Mouse (Mus musculus): Measurements from ENCODE around the gene 1700037H04Rik.
A peak's percentile ranks its signal among the peaks of the same experiment; 100 is the strongest.

Gene 1700037H04Rik

DNA sequence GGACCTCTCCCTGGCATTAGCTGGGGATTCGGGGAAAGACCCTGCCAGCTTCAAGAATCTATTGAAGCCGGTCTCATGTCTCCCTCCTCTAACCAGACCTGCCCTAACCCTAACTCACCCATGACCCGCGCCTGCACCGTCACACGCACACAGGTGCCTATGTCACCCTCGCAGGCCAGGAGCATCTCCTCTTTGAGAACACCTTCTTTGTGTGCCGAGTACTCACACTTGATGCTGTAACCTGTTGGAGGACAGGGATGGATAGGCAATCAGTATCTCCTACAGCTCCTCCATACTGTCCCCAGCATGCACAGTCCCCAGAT, 12.9 kb downstream of the 1700037H04Rik start:
- DNase-seq (ENCODE audit: extremely low spot score, low spot score): no peak

DNA sequence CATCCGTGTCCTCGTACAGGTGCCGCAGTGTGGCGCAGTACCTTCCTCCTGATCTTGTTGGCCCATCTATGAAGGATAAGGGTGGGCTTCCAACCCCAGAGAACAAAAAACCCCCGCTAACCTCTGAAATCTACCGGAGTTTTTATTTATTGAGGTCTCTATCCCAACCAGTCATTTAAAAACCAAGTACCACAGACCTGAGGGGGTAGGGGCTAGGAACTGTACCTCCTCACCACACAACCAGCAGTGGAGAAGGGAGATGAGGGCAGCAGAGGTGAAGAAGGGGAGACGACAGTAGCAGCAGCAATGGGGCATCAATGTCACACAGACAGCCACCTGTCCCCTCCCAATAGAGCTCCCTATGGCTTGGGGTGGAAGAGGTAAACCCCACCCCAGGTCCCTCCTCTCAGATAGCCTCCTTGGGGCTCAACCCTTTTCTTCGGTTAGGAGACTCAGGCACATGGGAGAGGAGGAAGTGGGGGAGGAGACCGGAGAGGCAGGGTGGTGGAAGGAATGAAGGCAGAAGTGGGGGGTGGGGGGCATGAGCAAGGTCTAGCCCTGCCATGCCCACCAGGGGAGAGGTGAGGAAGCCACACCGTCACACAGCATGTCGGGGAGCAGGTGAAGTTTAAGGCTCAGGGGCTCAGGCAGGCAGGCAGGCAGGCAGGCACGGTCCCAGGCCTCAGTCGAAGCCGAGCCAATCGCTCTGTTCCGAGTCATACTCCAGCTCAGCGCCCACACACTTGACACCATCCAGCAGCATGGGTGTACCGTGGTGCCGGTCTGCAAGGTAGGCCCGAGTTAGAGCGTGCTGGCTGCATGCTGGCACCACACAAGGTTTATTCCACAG, 13.5 kb downstream of the 1700037H04Rik start:
- DNase-seq (ENCODE audit: extremely low spot score, low spot score): no peak

DNA sequence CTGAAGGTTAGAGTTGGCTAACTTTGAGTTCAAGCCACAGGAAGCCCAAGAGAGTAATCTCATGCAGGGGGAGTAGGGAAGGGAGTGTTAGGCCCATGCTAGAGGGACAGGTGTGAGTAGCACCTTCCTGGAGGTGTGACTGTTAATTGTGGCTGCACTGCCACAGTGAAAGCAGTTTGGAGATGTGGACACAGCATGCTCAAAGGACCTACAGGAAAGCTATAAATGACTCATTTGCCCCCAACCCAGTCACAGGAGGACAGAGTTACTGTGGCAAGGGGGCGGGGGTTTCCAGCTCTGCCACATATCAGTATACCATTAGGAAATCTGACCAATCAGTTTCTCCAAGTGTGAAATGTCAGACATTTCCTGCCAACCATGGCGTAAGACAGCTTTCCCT, 14.3 kb downstream of the 1700037H04Rik start:
- DNase-seq (ENCODE audit: extremely low spot score, low spot score): no peak

DNA sequence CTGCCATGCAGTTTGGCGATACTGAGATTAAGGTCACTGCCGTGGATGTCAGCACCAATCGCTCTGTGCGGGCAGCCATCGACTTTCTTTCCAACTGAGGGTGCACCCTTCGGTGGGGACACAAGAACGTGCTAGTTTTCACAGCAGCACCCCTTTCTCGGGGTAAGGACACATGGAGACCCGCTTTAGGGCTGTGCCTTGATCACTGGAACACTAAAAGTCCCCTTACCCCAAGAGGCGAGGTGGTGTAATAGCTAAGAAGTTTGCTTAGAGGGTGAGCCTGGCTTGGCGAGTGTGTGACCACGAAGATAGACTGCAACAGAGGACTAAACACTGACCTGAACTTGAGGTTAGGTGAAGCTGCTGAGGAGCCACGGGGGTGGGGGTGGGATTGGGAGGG, 14.8 kb downstream of the 1700037H04Rik start:
- no peak for DNase-seq (ENCODE audit: extremely low spot score, low spot score)

DNA sequence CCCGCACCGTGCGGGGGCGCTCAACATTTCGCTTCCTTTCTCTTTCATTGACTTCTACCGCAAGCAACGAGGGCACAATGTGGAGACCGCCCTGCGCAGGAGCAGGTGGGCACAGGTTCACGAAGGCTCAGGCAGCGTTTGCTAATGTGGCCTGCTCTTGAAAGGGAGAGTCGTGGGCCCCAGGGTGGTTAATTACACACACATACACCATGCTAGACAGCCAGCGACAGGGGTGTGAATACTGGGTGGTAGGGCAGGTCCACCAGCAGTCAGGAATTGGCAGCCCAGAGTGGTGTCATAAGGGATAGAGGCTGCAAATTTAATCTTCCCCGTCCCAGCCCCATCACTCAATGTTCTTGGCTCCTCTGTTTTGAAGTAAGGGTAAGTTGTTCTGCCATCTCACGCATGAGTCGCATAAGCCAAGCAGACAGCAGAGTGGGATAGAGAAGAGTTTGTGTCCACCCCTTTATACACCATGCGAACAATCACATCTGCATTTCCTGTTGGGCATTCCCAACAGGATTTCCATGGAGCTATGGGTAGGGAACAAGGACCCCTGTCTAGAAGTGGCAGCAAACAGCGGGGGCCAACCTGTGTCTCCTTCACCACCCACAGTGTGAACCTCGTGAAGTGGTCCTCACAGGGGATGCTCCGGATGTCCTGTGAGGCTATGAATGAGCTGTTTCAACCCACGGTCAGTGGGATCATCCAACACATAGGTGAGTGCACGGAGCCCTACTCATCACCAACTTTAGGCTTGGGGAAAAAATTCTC, 16.7 kb downstream of the 1700037H04Rik start:
- no peak for DNase-seq (ENCODE audit: extremely low spot score, low spot score)

DNA sequence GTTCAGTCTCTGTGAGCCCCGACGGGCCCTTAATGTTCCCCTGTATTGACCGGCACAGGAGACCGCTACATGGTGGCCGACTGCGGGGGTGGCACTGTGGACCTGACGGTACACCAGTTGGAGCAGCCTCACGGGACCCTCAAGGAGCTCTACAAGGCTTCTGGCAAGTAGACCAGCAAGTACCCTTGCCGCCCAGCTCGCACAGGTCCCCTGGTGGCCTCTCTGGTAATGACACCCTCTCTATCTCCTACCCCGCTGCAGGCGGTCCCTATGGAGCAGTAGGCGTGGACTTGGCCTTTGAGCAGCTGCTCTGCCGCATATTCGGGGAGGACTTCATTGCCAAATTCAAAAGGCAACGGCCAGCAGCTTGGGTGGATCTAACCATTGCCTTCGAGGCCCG, 17.3 kb downstream of the 1700037H04Rik start:
- DNase-seq (ENCODE audit: extremely low spot score, low spot score): peak; percentile 78

DNA sequence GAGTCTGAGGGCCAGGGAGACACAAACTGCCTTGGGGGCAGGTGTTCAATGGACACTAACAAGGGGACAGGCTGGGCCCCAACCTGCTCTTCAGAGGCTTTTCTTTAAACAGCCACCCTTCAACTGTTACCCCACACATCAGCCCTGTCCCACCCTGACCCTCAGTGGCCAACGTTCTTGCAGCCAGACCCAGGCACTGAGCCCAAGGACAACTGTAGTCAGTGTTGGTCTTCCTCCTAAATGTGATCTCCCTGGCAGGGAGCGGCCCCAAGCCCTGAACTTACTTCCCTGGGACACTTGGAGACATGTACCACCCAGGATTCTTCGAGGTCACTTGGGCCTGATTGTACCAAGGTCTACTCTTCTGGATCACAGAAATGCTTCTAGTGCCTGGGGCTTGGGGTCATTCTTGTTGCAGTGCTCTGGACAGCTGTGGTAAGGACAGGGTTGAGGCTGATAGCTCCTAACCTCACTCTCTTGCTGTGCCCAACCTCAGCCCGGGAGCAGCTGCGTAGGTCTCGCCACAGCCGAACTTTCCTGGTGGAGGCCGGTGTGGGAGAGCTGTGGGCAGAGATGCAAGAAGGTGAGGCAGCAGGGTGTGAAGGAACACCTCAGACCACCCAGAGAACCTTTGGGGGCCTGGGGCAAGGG, 18.4 kb downstream of the 1700037H04Rik start:
- no peak for DNase-seq (ENCODE audit: extremely low spot score, low spot score)

DNA sequence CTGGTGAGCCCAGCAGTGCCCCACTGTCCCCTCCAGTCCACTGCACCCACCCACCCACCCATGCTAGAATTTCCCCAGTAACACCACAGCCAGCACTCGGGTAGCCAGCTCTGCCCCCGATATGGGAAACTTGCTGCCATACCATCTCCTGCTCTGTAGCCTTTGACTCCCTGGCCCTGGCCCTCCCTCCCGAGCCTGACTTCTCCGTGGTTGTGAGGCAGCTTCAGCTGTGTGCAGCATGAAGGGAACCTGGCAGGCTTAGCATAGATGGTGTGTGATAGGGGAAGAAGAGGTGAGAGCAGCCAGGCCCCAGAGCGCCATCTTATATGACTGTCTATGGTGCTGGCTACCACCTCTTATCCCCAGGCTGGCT, 19.4 kb downstream of the 1700037H04Rik start:
- no peak for DNase-seq (ENCODE audit: extremely low spot score, low spot score)

DNA sequence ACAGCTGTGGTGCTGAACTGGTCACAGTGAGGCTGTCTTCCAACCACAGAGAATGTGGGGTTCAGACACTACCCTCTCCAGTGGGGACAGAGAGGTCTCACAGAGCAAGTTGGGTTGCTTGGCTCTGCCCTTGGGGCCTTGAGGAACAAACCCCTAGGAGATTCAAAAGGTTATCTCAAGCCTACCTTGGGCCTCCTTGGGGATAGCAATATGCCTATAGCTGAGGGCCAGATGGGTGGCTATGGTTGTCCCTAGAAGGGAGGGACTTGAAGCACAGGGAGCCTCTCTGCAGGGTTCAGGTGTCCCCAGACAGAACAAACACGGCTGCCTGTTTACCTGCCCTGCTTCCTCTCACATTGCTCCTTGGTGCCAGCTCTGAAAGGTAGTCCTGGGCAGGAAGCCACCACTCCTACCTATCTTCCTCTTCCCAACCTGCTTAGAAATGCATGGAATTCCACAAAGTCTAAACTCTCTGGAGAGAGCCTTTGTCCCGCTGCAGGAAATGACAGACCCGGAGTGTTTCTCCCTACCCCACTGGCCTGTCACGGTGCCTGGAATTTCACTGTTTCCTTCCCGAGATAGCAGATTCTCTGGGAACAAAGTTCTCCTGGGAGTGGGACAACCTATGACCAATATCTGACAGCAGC, 19.9 kb downstream of the 1700037H04Rik start:
- no peak for DNase-seq (ENCODE audit: extremely low spot score, low spot score)

DNA sequence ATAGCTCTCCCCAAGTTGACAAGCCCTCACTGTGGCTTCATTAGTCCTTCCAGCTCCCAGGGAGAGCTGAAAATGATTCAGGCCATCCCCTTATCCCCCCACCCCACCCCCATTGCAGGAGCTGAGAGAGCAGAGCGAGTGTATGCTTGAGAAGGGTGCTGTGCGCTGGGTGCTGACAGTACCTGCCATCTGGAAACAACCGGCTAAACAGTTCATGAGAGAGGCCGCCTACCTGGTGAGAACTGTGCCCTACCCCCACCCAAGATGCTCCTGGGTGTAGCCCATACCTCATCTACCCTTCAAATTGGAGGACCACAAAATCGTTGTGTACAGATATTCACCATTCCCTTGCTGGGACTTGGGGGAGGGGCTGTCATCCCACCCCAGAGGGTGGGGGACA, 20.6 kb downstream of the 1700037H04Rik start:
- DNase-seq (ENCODE audit: extremely low spot score, low spot score): no peak

DNA sequence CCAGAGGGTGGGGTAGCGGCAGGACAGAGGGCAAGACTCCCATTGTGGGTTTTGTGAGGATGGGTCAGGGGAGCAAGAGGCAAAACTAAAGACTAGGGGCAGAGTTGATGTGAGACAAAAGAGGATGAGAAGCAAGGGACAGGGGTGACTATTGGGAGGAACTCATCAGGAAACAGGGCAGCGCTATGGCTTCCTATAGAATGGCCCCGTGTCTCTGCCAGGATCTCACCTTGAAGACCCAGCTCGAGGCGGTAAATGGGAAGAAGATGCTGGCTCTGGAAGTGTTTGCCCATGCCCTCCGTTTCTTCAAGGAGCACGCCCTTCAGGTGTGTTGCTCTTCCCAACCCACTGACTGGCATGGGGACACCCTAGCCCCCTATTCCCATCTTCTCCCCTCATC, 21.1 kb downstream of the 1700037H04Rik start:
- no peak for DNase-seq (ENCODE audit: extremely low spot score, low spot score)

DNA sequence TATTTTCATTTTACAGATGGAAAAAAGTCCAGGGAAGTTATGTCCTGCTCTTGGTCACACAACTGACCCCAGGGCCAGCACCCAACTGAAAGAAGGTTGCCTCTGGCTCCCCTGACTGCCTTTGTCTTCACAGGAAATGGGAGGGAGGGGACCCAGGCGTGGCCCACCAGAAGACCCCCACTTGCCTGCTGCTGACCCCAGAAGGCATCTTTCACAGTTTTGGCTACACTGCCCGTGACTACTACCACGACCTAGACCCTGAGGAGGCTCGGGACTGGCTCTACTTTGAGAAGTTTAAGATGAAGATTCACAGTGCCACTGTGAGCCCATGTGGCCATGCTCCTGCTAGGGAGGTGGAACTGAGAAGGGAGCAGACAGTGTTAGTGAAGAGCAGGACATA, 21.6 kb downstream of the 1700037H04Rik start:
- no peak for DNase-seq (ENCODE audit: extremely low spot score, low spot score)

DNA sequence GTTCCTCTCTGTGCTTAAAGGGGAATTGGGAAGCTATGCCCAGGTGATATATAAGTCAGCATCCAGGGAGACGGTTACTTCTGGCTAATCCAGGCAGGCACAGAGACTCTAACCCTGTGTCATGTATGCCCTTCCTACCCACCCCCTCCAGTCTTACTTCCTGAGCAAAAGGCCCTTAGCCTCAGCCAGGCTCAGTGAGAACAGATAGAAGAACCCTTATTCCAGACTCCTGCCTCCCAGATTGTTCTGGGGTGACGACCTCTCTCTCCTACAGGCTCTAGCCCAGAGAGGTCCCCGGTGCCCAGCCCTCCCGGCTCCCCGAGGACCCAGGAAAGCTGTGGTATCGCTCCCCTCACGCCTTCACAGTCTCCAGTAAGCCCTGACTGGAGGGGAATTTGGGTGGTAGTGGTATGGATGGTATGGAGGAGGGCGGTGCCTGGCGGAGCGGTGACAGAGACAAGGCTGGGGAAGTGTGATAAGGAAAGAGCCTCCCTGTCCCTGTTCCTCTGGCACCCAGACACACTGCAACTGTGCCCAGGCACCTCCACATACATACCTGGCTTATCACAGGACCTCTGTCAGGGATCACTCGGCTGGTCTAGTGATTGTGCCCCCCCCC, 24.3 kb downstream of the 1700037H04Rik start:
- no peak for DNase-seq (ENCODE audit: extremely low spot score, low spot score)

DNA sequence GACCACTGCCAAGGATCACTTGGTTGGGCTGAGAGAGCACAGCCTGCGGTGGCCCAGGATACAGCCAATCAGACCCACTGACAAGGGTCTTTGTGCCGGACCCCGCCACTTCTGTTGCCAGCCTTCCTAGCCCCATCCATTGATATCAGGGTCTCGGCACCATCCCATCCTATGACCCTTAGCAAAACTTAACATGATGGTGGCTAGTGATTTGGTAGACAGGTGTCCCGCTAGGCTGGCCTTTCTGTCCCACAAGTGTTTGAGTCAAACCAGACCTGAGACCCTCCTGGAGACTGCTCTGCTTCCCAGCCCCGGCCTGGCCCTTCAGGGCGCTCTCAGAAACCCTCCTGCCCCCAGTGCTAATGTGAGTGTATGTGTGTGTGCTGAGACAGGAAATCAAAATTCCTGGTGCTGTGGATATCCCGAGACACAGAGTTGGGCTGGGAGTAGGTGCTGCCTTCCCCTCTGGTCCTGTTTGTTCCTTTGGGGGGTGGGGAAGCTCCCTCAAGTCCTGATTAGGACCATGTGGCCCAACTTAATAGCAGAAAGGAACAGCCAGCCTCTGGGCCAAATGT, 25.0 kb downstream of the 1700037H04Rik start:
- no peak for DNase-seq (ENCODE audit: extremely low spot score, low spot score)

DNA sequence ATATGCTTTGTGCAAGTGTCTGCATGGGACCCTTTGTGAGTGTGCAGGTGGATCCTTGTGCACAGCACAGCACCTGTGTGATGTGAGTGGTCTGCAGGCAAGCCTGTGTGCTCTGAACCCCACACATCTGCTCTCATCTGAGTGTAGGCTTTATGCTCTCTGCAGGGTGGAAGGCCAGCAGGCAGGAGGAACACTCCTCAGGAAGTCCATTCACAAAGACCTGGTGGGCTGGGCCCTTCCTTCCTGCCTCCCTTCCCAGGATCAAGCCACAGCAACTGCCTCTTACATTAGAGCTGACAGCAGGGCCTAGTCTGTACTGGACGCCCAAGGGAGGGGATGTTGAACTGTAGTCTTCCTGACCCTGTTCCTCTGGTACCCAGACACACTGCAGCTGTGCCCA, 25.5 kb downstream of the 1700037H04Rik start:
- no peak for DNase-seq (ENCODE audit: extremely low spot score, low spot score)

DNA sequence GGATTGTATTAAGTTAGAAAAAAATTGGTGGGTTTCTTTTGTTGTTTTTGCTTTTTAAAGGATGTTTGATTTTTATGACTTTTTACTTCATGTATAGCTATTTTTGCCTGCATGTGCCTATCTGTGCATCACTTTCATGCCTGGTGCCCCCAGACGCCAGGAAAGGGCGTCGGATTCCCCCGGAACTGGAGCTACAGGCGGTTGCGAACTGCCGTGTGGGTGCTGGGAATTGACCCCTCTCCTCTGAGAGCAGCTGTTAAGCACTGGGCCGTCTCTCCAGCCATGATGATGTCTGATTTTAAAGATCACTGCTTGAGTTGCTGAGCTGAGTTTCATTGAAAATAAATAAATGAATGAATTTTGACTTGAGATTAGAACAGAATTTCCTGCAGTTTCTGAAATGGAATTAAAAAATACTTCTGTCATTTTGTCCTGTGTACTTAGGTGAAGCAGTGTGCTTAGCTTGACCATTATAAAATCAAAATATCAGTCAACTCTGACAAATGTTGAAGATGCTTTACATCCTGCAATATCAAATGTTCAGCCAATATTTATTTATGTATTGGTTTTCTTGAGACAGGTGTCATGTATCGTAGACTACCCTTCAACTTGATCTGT, 26.8 kb downstream of the 1700037H04Rik start, which contains the start of gene Gm11037:
TSS of gene Gm11037 (plus strand) at position 568 of the 618 bp plus-strand sequence.
- no peak for DNase-seq (ENCODE audit: extremely low spot score, low spot score)

DNA sequence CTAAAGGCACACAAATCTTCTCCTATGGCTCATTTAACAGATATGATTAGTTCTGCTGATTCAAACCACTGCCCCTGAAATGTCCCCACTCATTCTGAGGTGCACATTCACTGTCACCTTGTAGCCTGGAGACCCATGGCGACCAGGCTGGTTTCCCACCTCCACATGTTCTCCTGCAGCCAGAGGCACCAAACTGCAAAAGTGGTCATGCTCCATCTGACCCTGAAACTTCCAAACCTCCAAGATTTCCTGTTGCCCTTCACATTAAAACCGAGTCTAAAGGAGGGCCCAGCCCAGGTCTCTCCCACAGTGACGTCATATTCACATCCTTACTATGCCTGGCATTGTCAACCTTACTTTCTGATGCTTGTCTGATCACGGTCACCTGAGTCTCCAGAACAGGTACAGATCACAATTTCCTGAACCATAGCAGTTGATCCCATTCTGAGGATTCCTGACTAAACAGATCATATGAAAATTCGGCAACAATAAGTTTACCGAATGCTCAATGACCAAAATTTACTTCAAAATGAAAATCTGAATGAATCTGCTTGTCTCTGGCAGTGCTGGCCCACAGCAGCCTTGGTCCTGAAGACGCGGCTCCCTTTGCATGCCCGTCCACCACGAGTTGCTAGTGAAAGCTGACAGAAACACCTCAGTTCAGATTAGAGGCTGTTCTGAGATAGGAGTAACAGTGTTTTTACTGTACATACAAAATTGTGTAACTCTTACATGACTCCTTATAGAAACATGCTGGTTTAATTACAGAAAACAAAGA, 27.6 kb downstream of the 1700037H04Rik start:
- no peak for DNase-seq (ENCODE audit: extremely low spot score, low spot score)

DNA sequence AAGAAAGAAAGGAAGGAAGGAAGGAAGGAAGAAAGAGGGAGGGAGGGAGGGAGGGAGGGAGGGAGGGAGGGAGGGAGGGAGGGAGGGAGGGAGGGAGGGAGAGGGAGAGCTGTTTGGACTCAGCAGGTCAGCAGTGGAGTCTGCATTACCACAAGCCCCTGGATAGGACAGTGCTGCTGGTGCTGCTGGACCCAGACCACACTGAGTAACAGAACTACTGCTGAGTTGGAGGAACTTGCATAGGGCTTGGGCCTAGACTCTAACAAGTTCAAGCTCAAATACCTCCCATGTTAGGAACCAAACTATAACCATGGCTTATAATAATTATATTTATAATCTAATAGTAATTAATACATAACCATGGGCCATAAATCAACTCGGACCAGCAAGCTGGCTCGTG, 29.0 kb downstream of the 1700037H04Rik start:
- DNase-seq (ENCODE audit: extremely low spot score, low spot score): no peak

DNA sequence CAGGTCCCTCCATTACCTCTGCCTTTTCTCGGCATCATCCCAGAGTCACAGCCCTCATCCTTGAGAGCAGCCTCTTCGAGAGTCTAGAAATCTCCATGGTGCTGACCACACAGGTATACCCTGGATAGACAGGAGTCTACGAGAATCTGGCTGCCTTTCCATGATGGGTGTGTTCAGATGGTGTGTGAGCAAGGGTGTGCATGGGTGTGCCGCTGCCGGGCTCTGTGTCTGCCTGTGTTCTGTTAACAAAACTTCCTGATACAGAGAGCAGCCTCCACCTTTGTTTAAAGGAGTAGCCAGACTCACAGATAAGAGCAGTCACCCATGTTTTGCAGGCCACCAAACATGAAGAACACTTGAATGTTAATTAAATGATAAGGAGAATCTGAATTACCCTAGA, 30.0 kb downstream of the 1700037H04Rik start:
- DNase-seq (ENCODE audit: extremely low spot score, low spot score): no peak
